Mouse (Mus musculus): ENCODE measurements at regions not wholly inside any gene's neighbourhood (a gene's known extent, or its start where the extent isn't known, plus 50 kb on each side); places are given as distances from the start of the nearest gene placed in this dataset.

DNA sequence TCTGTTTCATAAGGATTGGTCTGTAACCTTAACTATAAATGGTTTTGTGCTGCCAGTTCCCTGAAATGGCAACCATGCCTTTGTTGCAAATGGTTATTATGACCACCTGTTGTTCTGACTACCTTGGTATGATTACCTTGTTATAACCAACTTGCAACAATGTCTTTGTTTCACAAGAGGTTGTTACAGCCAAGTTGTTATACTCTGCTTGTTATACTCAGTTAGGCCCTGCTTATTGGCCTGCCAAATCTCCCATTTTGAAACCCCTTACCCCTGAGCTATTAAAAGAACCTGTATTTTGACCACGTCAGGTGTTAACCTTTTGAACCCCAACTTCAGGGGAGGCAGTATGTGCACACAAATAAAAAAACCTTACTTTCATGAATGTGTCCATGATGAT lies 431.5 kb upstream of the Adamts16 start:
- in situ Hi-C loops (cut with MboI; ENCODE audit: low pct_ligation_motif_present, low pct_unique_long_range_greater_than_20kb, low sequenced_read_pairs): no loop called here
- DNase-seq (ENCODE audit: extremely low read depth): no peak
- dilution Hi-C loops (cut with MboI; ENCODE audit: extremely low pct_ligation_motif_present, extremely low pct_unique_long_range_greater_than_20kb, low sequenced_read_pairs): no loop called here
- Histone ChIP-seq H3K36me3 (replicated peaks in 1 of 2; ENCODE audit: control insufficient read depth in 1 of 2, insufficient read depth in 1 of 2, low read length in 1 of 2) (no peaks in the 10 kb centered on the region), H3K4me3 (replicated peaks in 1 of 3; ENCODE audit: low read depth in 2 of 3, low read length in 2 of 3, poor library complexity in 1 of 3) (no peak overlapping the region), H3K9ac (ENCODE audit: insufficient read depth, low read depth) (no peak overlapping the region), H3K27me3 (replicated peaks) (no peaks in the 10 kb centered on the region), H3K27ac (ENCODE audit: insufficient read depth, low read depth) (no peak overlapping the region), H3K4me2 (ENCODE audit: insufficient read depth, low read depth, poor library complexity, severe bottlenecking) (no peak overlapping the region), H3K4me1 (ENCODE audit: control insufficient read depth in 1 of 2, insufficient read depth in 2 of 2) (no peaks in the 10 kb centered on the region; a peak in 1 of 4 replicates), H3K9me3 (replicated peaks; ENCODE audit: low read length) (no peaks in the 10 kb centered on the region), H3K79me2 (replicated peaks; ENCODE audit: control insufficient read depth, extremely low read depth, insufficient read depth, poor library complexity, severe bottlenecking) (no peaks in the 10 kb centered on the region)
- TF ChIP-seq ZNF384 (IDR thresholded peaks at IDR 0.05; ENCODE audit: low read depth, low read length): no peak

DNA sequence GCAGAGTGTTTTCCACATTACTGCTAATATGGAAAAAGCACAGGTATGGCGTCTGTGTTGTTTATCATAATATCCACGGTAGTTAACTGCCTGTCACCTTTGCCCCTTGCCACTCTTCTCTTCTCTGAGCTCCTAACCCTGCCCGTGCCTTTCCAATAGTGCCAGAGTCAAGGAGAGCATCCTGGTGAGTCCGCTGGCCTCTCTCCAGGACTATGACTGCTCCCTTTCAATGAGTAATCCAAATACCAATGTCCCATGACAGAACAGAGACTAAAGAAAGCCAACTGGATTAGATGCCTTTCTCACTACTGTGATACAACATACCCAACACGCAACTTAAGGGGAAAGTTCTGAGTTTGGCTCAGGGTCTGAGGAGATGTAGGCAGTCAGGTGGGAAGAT lies 430.8 kb upstream of the Adamts16 start:
- Histone ChIP-seq H3K9ac (ENCODE audit: insufficient read depth, low read depth) (no peak overlapping the region), H3K27me3 (replicated peaks) (no peaks in the 10 kb centered on the region), H3K36me3 (replicated peaks in 1 of 2; ENCODE audit: control insufficient read depth in 1 of 2, insufficient read depth in 1 of 2, low read length in 1 of 2) (no peaks in the 10 kb centered on the region), H3K4me2 (ENCODE audit: insufficient read depth, low read depth, poor library complexity, severe bottlenecking) (no peak overlapping the region), H3K4me3 (replicated peaks in 1 of 3; ENCODE audit: low read depth in 2 of 3, low read length in 2 of 3, poor library complexity in 1 of 3) (no peak overlapping the region), H3K27ac (ENCODE audit: insufficient read depth, low read depth) (no peak overlapping the region), H3K9me3 (replicated peaks; ENCODE audit: low read length) (no peaks in the 10 kb centered on the region), H3K79me2 (replicated peaks; ENCODE audit: control insufficient read depth, extremely low read depth, insufficient read depth, poor library complexity, severe bottlenecking) (no peaks in the 10 kb centered on the region), H3K4me1 (ENCODE audit: control insufficient read depth in 1 of 2, insufficient read depth in 2 of 2) (no peaks in the 10 kb centered on the region; a peak in 1 of 4 replicates)
- TF ChIP-seq ZC3H11A (IDR thresholded peaks at IDR 0.05; ENCODE audit: low read depth, low read length) (no peak), ZKSCAN1 (IDR thresholded peaks at IDR 0.05; ENCODE audit: borderline replicate concordance, low read depth, low read length) (no peak), KAT2A (IDR thresholded peaks at IDR 0.05; ENCODE audit: insufficient replicate concordance, low read length) (no peak), MXI1 (IDR thresholded peaks at IDR 0.05; ENCODE audit: low read depth, low read length) (no peak), RAD21 (IDR thresholded peaks at IDR 0.05; ENCODE audit: low read depth, low read length) (no peak), USF2 (conservative IDR thresholded peaks at IDR 0.05; ENCODE audit: low read depth, low read length) (no peak), EP300 (IDR thresholded peaks at IDR 0.05; ENCODE audit: low read length) (no peak)
- dilution Hi-C loops (cut with MboI; ENCODE audit: extremely low pct_ligation_motif_present, extremely low pct_unique_long_range_greater_than_20kb, low sequenced_read_pairs) (no loop called here), in situ Hi-C loops (cut with MboI; ENCODE audit: low pct_ligation_motif_present, low pct_unique_long_range_greater_than_20kb, low sequenced_read_pairs) (no loop called here)
- no peak for DNase-seq (ENCODE audit: extremely low read depth)

DNA sequence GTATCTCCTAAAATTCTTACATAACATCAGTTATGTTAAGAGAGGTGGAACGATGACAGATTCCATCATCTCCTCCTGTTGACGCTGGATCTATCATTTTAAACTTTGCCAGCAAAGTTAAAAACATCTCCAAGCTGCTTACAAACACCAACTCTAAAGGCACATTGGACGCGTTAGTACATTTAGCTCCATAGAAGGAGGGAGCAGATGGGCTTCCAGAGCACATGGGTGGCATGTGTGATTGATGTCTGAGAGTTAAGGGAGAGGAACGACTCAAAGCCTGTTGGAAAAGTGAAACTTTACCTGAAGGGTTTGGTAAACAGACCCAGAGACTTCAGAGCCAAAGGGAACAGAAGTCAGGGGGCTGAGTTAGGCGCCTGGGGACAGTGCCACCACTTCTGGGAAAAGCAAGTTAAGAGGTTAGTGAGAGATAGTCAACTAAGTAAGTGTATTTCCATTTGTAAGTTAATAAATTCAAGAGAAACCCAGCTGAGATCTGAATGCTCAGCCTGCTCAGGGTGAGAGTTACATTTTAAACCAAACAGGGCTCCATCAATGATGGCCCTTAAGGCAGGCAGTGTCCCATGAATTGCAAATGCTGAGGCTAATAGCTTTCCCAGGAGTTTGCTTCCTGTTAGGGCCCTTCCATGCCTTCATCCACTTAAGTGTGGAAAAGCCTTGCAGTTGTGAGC lies 430.3 kb upstream of the Adamts16 start:
- dilution Hi-C loops (cut with MboI; ENCODE audit: extremely low pct_ligation_motif_present, extremely low pct_unique_long_range_greater_than_20kb, low sequenced_read_pairs) (no loop called here), in situ Hi-C loops (cut with MboI; ENCODE audit: low pct_ligation_motif_present, low pct_unique_long_range_greater_than_20kb, low sequenced_read_pairs) (no loop called here)
- H3K4me3 ChIP-seq (replicated peaks in 1 of 3; ENCODE audit: low read depth in 2 of 3, low read length in 2 of 3, poor library complexity in 1 of 3): no peak overlapping the region
- no peak overlapping the region for H3K27ac ChIP-seq (ENCODE audit: insufficient read depth, low read depth)
- no peak overlapping the region for H3K9ac ChIP-seq (ENCODE audit: insufficient read depth, low read depth)
- H3K4me1 ChIP-seq (ENCODE audit: control insufficient read depth in 1 of 2, insufficient read depth in 2 of 2): no peaks in the 10 kb centered on the region; a peak in 1 of 4 replicates
- H3K79me2 ChIP-seq (replicated peaks; ENCODE audit: control insufficient read depth, extremely low read depth, insufficient read depth, poor library complexity, severe bottlenecking): no peaks in the 10 kb centered on the region
- DNase-seq (ENCODE audit: extremely low read depth): no peak
- no peaks in the 10 kb centered on the region for H3K36me3 ChIP-seq (replicated peaks in 1 of 2; ENCODE audit: control insufficient read depth in 1 of 2, insufficient read depth in 1 of 2, low read length in 1 of 2)
- H3K4me2 ChIP-seq (ENCODE audit: insufficient read depth, low read depth, poor library complexity, severe bottlenecking): no peak overlapping the region
- no peaks in the 10 kb centered on the region for H3K27me3 ChIP-seq (replicated peaks)
- no peaks in the 10 kb centered on the region for H3K9me3 ChIP-seq (replicated peaks; ENCODE audit: low read length)
- TF ChIP-seq PAX5 (IDR thresholded peaks at IDR 0.05; ENCODE audit: low read length) (no peak), RAD21 (IDR thresholded peaks at IDR 0.05; ENCODE audit: low read depth, low read length) (no peak), KAT2A (IDR thresholded peaks at IDR 0.05; ENCODE audit: insufficient replicate concordance, low read length) (no peak), CHD2 (IDR thresholded peaks at IDR 0.05; ENCODE audit: low read length) (no peak), USF2 (conservative IDR thresholded peaks at IDR 0.05; ENCODE audit: low read depth, low read length) (no peak), MYC (IDR thresholded peaks at IDR 0.05; ENCODE audit: low read depth, low read length) (no peak), MEF2A (IDR thresholded peaks at IDR 0.05; ENCODE audit: borderline replicate concordance, low read depth, low read length) (no peak), TCF12 (IDR thresholded peaks at IDR 0.05; ENCODE audit: low read depth, low read length) (no peak), JUND (conservative IDR thresholded peaks at IDR 0.05; ENCODE audit: low read depth, low read length) (no peak)

Data from CH12.LX (cell line).